Mouse (Mus musculus) adrenal gland, postnatal 14 days (tissue): ENCODE data around the gene Eef2. TPM values are rescaled to one million over a fixed set of nuclear protein-coding genes. Genes with fewer than 3 reads are reported as not detected.
"Not testable (repeated sequence)": the region's sequence is repeated elsewhere in the genome, so short reads cannot be mapped to it uniquely, and the experiment has no call there.

Source experiments
- DNase-seq: peaks from one replicate; pipeline ENCODE4 v3.0.0; 2021; ENCODE audit warnings: mixed read lengths
- total RNA-seq: library from RNA; stranded (reverse); gene quantifications from 2 replicates; pipeline ENCODE4 v1.2.3, GENCODE M21; 2021

Gene Eef2
- total RNA-seq, 1 experiment from 2014 or later = 1,390 TPM

DNA sequence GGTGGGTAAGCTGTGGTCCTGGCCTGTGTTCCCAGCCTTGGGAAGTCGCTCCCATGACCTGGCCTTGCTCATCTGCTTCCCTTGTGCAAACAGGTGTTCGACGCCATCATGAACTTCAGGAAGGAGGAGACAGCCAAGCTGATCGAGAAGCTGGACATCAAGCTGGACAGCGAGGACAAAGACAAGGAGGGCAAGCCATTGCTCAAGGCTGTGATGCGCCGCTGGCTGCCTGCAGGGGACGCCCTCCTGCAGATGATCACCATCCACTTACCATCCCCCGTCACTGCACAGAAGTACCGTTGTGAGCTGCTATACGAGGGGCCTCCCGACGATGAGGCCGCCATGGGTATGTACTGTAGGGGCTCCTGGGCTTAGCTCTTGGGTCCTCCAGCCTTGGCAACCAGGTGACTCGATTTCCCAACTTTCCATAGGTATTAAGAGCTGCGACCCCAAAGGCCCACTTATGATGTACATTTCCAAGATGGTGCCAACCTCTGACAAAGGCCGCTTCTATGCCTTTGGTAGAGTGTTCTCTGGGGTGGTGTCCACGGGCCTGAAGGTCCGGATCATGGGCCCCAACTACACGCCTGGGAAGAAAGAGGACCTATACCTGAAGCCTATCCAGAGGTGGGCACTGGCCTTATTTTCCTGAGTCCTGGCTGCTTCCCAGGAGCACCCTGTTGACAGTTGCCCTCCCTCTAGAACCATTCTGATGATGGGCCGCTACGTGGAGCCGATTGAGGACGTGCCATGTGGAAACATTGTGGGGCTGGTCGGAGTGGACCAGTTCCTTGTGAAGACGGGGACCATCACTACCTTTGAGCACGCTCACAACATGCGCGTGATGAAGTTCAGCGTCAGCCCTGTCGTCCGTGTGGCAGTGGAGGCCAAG is 3.3 kb downstream of the Eef2 start:
- DNase-seq = no peak

DNA sequence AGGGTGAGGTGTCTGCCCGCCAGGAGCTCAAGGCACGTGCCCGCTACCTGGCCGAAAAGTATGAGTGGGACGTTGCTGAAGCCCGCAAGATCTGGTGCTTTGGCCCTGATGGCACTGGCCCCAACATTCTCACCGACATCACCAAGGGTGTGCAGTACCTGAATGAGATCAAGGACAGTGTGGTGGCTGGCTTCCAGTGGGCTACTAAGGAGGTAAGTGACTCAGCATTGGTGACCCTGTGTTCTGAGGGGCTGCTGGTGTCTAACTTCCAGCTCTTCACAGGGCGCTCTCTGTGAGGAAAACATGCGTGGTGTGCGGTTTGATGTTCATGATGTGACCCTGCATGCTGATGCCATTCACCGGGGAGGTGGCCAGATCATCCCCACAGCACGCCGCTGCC is 4.5 kb downstream of the Eef2 start:
- no peak for DNase-seq

DNA sequence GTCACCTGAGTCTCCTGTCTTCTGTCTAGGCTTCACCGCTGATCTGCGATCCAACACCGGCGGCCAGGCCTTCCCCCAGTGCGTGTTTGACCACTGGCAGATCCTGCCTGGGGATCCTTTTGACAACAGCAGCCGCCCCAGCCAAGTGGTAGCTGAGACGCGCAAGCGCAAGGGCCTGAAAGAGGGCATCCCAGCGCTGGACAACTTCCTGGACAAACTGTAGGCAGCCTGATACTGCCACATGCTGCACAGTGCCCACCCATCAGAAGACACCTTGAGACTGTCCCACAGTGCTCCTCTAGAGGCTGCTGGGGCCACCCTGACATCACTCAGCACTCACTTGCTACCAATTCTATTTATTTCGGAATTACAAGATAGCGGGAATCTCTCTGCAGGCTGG is 5.4 kb downstream of the Eef2 start:
- DNase-seq = not testable (repeated sequence)

DNA sequence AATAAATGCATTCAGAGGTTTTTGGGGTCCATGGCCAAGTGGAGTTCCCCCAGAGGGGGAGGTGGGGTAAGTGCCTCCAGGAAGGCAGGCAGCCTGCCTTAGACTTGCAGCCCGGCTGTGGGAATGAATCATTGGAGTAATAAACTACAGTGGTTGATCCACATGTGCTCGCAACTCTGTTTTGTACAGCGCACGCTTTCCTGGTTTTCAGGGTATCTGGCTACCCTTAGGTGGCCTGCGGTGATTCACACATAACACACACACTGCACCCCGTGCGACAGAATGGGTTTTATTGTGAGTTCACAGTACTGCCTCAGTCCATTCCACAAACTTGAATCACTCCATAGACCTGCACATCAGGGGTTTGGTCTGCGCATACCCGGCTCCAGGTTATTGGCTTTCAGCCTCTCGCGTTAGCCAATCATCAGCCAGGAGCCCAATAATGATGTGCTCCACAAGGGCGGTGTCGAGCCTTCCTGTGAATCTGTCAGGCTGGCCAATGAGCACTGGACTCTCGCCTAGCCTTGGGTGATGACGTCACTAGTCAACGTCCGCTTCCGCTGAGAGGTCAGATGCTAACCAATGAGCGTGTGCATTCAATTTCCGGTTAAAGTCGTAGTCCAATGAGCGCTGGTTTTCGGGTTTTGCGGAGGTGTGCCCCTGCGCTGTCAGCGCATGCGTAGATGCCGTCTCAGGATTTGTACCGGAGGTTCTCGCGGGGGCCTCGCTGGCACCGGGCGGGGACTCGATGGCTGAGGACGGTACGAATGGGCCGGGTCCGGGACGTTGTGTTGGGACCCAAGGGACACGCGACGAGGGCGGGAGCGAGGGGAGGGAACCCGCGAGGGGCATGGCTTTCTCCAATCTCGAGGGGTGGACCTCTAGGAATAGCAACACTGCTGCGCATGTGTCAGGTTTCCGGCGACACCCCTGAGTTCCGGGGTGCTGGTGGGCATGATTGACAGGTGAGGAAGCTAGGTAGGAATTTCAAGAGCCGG is 6.2 kb downstream of the Eef2 start, which contains the start of gene Dapk3:
Gene Dapk3, plus strand, starts transcription at position 670 of the 998 bp plus-strand sequence.
- DNase-seq = peak; percentile 97

DNA sequence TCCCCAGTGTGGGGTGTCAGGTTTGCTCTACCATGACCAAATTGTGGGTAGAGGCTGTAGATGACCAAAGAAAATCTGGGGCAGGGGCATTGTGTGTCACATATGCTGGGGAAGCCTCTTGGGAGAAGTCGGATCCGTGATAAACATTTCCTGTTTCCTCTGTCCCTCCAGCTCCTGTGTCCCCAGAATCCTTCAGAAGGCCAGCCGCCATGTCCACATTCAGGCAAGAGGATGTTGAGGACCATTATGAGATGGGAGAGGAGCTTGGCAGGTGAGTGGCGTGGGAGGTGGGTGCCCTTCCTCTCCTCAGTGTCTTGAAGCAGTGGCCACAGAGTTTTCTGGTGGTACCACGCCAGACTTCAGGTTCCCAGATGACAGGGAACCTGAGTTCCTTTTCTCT is 7.4 kb downstream of the Eef2 start, which contains the start of gene 4930442H23Rik:
Gene 4930442H23Rik, minus strand, starts transcription at position 45 of the 400 bp plus-strand sequence.
- no peak for DNase-seq

DNA sequence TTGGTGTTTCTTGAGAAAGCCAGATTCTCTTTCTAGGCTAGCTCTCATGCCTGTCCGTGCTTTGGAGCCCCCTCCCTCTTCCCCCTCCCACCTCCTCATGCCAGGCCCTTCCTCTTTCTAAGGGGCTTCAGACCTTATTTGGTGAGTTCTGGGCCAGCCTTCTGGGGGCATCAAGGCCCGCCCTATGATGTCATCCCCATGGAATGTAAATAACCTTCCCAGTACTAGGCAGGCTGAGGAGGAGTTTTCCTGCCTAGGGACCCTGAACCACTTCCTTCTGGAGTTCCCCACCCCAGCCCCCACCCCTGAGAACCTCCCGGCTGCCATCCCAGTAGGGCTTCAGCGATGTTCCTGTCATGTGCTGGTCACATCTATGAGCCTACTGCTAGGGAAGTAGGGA is 8.3 kb downstream of the Eef2 start:
- no peak for DNase-seq

DNA sequence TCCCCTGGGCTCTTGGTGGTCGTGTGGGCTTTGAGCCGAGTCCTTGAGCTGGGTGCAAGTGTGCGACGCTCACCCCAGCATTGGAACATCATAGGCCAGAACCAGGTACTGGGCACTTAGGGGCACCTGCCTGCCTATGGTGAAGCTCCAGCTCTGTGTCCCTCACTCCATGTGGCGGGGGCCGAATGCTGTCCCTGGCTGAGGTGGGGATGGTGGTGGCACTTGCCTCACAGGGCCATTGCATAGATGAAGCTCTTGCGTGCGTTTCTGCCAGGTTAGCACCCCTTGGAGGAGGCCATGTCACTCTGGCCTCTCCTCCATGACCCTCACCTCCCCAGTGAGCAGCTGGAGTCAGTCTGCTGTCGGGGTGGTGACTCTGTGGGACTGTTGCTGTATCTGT is 10.7 kb downstream of the Eef2 start:
- no peak for DNase-seq

DNA sequence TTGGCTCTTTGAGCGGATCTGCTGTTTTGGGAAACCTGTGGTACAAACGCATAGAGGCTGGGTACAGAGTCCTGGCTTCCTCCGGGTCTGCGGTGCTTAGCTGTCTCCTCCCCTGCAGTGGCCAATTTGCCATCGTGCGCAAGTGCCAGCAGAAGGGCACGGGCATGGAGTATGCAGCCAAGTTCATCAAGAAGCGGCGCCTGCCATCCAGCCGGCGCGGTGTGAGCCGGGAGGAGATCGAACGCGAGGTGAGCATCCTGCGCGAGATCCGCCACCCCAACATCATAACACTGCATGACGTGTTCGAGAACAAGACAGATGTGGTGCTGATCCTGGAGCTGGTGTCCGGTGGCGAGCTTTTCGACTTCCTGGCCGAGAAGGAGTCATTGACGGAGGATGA is 13.4 kb downstream of the Eef2 start:
- no peak for DNase-seq

DNA sequence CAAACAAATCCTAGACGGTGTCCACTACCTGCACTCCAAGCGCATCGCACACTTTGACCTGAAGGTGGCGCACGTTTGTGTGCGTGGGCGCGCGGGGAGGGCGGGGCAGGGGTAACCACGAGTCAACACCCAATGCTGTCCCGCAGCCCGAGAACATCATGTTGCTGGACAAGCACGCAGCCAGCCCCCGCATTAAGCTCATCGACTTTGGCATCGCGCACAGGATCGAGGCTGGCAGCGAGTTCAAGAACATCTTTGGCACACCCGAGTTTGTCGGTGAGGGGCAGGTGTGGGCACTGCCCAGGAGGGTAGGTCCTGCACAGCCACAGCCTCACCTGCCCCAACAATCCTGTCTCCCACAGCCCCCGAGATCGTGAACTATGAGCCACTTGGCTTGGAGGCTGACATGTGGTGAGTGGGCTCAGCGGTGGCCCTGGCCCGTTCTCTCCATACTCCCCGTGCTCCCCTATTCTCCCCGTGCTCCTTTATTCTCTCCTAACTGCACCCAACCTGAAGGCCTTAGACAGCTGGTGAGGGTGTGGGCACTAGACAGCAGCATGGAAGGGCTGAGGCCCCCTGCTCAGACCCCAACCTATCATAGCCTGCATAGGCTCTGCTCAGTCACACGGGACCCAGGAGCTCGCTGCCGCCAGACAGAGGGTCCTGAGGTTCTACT is 13.9 kb downstream of the Eef2 start:
- peak; percentile 64 for DNase-seq

DNA sequence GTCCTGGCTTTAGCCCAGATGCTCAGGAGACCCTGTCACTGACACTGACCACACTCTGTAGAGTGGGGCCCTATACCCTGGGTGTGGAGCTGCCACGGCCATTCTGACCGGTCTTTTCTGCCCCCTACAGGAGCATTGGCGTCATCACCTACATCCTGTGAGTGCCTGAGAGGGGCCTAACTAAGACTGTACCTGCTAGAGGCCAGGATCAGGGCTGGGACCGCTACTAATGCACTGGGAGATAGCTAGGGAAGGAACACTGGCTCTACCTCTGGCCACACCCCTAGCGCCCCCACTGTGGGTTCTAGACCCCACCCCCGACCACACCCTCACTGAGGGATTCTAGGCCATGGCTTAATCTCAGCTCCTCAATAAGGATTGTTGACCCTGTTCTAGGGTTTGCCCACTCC is 14.5 kb downstream of the Eef2 start:
- no peak for DNase-seq

DNA sequence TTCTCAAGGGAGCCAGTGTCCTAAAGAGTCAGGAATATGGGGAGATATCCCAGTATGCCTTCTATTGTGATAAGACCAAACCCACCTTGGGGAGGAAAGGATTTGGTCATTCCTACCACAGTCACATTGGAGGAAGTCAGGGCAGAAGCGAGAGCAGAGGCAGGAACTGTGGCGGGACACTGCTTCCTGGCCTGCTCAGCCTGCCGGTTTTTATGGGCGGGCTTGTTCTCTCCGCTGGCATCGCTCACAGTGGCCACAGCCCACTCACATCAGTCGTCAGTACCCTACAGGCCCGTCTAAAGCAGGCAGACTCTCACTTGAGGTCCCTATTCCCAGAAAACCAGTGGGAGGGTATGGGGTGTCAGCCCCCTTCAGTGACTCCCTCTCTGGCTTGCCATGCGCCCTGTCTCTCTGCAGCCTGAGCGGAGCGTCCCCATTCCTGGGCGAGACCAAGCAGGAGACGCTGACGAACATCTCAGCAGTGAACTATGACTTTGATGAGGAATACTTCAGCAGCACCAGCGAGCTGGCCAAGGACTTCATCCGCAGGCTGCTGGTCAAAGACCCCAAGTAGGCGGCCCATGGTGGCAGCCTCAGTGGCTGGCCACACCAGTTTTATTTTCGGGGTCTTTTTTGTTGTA is 15.0 kb downstream of the Eef2 start:
- DNase-seq = no peak

DNA sequence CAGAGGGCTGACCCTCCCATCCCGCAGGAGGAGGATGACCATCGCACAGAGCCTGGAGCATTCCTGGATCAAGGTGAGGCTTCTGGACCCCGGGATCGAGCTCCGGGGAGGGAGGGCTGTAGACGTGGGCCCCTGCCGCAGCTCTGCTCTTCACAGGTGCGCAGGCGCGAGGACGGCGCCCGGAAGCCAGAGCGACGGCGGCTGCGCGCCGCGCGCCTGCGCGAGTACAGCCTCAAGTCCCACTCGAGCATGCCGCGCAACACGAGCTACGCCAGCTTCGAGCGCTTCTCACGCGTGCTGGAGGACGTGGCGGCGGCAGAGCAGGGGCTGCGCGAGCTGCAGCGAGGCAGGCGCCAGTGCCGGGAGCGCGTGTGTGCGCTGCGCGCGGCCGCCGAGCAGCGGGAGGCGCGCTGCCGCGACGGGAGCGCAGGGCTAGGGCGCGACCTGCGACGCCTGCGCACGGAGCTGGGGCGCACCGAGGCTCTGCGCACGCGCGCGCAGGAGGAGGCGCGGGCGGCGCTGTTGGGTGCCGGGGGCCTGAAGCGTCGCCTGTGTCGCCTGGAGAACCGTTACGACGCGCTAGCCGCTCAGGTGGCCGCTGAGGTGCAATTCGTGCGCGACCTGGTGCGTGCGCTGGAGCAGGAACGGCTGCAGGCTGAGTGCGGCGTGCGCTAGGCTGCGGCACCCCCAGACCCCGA is 16.0 kb downstream of the Eef2 start:
- peak; percentile 90 for DNase-seq

DNA sequence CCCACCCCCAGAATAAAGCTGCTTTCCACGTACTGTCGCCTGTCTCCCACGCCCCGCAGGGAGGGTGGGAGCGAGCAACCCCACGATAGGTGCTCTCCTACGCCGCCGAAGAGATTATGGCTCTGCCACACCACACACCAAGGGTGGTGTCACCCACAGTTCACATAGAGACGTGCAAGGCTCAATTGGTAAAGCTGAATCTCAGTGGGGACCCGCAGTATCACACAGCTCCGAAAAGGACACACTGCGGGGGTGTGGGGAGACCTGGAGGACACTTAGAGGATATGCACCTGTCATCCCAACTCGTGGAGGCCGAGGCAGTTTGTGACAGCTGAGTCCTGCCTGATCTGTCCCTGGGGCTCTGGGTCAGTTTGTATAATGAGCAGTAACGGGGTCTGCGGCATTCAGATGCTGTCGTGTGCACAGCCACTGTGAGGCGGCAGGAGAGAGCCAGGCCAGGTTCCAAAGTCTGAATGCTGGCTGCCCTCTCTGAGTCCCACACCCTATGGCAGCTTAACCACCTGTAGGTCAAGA is 16.6 kb downstream of the Eef2 start:
- DNase-seq = no peak

DNA sequence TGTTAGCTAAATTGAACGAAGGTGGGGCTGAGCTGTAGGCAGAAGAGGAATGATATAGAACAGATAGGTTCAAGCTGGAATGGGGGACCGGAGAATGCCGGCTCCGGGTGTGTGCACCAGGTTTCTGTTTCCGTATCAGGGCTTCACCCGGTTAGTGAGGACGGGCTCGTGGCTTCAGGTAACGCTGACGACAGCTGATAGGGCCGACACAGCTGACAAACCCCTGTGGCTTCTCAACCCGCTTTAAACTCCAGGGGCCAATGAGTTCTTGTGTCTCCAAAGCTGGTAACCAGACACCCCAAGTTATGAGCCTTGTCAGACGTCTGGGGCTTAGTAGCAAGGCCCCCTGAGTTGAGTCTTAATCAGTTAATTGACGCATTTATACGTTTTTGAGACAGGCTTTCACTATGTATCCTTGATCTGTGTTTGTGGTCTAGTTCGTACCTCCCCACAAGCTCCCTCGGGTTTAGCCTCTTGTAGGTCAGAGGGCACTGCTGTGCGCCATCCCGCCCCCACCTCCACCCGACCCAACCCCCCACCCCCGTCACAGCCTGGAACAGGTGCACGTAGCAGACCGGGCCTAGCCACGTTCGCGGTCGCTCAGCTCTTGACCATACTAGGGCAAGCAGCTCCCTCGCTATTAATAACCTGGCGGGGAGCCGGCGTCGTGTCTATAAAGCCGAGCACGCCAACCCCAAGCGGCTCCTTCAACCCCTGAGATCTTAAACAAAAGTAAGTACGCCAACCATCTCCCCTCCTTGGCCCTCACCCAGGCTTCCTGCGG is 17.8 kb downstream of the Eef2 start:
- DNase-seq = no peak

DNA sequence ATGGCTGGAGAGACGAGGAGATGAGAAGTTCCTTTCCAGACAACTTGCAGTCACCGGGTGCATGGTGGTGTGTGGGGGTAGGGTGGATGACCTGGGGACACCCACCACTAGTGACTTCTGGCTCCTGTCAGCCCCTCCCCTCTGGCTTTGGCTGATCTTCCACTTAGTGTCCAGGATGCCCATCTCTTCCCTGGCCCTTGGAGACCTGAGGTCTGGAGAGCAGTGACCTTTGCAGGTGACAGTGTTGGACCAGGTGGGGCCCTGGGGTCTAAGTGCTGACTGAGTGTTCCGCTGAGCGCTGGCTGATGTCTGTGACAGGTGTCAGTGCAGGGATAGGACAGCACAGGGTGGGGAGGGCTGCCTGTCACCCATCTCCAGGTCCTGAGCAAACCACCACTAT is 18.9 kb downstream of the Eef2 start:
- DNase-seq = no peak

DNA sequence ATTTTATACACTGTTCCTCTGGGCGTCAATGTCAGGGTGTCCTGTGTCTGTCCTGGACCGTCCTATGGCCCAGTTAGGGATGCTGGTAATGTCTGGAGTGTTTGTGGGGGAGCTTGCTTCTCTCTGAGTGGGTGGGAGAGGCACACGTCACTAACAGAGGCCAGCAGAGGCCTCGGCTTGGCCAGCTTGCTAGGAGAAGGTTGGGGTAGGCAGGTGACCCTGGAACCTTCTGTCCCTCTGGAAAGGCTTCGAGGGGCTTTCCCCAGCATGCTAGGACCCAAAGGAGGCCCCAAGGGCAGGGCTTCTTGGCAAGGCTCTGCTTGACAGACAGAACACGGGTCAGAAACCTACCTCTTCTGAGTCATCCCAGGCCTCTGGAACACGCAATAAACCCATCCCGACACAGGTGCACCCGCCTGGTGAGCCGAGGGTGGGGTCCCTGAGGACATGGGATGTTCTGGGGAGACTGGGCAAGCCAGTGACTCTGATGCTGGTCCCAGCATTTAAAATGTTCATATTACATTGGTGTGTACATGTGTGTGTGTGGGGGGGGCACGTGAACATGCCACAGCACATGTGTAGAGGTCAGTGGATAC is 20.1 kb downstream of the Eef2 start:
- DNase-seq = no peak

DNA sequence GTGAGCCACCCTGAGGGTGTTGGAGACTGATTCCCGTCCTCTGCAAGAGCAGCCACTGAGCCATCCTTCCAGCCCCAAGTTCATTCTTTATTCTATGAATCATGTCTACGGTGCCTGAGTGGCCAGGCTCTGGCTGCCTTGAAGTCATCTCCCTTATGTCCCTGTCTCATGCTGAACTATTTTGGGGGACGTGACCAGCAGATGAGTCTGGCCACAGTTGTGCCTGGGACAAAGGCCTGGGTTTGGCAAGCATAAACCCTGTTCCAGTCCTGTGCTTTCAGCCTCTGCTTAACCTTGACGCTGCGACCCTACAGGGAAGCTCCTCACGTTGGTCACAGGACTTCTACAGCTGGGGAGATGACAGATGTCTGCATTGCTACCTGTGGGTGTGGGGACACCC is 20.9 kb downstream of the Eef2 start:
- no peak for DNase-seq

DNA sequence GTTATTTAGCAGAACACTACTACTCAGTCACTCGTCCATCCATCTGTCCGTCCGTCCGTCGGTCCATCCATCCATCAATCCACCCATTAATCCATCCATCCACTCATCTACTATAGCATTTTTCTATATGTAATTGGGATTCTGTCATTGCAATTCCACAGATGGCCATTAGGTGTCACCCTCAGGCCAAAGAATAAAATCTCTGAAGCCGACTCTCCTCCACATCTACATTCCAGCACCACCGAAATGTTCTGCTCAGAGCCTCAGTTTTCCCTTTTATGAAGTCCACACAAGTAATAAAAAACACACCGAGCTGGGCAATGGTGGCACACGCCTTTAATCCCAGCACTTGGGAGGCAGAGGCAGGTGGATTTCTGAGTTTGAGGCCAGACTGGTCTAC is 21.8 kb downstream of the Eef2 start:
- no peak for DNase-seq

DNA sequence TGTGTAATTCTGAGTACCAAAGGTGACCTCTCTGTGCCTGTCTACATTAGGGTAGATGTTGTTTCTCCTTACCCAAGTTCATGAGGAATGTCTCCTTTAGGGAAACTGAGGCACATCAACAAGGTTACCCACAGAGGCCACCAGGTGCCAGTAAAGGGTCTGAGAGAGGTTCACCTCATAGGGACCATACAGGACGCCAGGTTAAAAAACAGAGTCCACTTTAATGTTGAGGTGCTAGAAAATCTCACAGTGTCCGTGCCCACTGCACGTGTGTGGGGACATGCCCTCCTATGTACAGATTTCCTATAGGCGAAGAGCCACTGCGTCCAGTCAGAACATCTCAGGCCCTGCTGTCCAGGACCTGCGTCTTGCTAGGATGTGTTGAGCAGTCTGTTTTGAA is 22.6 kb downstream of the Eef2 start:
- DNase-seq = no peak

DNA sequence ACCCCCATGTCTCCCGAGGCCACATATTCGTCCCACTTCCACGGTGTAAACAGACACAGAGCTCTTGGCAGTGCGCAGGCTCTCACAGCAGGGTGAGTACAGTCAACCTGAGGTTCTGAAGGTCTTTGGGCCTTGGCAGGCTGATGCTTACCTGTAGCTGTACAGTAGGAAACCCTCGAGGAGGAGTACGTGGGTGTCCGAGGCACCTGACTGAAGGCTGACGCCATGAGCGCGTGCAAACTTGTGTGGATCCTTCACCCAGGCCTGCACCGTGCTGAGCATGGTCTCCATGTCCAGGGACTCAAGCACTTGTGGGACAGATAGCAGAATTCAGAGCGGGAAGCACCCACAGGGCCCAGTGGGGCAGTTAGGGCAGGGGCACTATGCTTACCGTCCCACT is 23.7 kb downstream of the Eef2 start:
- DNase-seq = no peak
